Mouse (Mus musculus): ENCODE measurements around the gene Ica1l. TPM values are rescaled to one million over a fixed set of nuclear protein-coding genes. Genes with fewer than 3 reads are reported as not detected.

The Ica1l gene
- polyA plus RNA-seq, 1 experiment, result 0.03 TPM

GRCm38 (mm10) chr1:60008743-60009142, 34.2 kb downstream of the Ica1l start:
- H3K27ac ChIP-seq (ENCODE audit: insufficient read depth, low read depth, low read length), result no peak overlapping the region
- TF ChIP-seq POLR2A (IDR thresholded peaks at IDR 0.05; ENCODE audit: low read depth, low read length) (no peak), CTCF (IDR thresholded peaks at IDR 0.05; ENCODE audit: extremely low read depth, insufficient read length, insufficient replicate concordance, low read depth, low read length) (no peak)
- 58% methylated on average over 2 of the region's 2 CpGs for WGBS
- no peaks in the 10 kb centered on the region for H3K36me3 ChIP-seq (ENCODE audit: control insufficient read depth, insufficient read depth, low read length)
- H3K4me1 ChIP-seq (ENCODE audit: control insufficient read depth, insufficient read depth, insufficient read length, low read length), result no peaks in the 10 kb centered on the region
- no peaks in the 10 kb centered on the region; the same call in 1 of the 2 replicates for H3K27me3 ChIP-seq (ENCODE audit: control insufficient read depth, insufficient read depth, low read length)
- H3K4me3 ChIP-seq (ENCODE audit: low read depth, low read length), result no peak overlapping the region

DNA sequence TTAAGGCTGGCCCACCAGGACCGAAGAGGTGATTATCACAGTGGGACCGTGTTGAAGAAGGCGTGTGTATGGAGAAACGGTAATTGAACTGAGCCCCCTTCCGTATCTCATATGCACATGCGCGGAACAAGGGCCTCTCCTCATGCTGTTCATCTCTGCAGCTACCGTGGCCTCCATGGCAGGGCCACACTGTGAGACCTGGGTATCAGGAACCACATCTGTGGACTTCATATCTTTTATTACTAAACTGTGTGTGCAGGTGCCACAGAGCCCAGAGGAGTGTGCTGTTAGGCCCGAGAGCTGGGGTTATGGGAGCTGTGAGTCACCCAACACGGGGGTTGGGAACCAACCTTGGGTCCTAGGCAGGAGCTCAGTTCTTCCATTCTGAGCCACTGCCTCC, 35.6 kb downstream of the Ica1l start:
- no peaks in the 10 kb centered on the region for H3K27me3 ChIP-seq (ENCODE audit: control insufficient read depth, insufficient read depth, low read length)
- H3K27ac ChIP-seq (ENCODE audit: insufficient read depth, low read depth, low read length), result no peak overlapping the region
- H3K4me3 ChIP-seq (ENCODE audit: low read depth, low read length), result no peak overlapping the region
- TF ChIP-seq POLR2A (IDR thresholded peaks at IDR 0.05; ENCODE audit: low read depth, low read length), result no peak
- no peak for TF ChIP-seq CTCF (IDR thresholded peaks at IDR 0.05; ENCODE audit: extremely low read depth, insufficient read length, insufficient replicate concordance, low read depth, low read length)
- 86% methylated on average over 10 of the region's 10 CpGs for WGBS
- no peaks in the 10 kb centered on the region for H3K36me3 ChIP-seq (ENCODE audit: control insufficient read depth, insufficient read depth, low read length)
- H3K4me1 ChIP-seq (ENCODE audit: control insufficient read depth, insufficient read depth, insufficient read length, low read length), result no peaks in the 10 kb centered on the region

- H3K4me3 ChIP-seq (ENCODE audit: low read depth, low read length), result no peak overlapping the region
- WGBS, result 21% methylated on average over 2 of the region's 2 CpGs
These were observed 42.7 kb downstream of the Ica1l start for GRCm38 (mm10) chr1:60000319-60000718.

GRCm38 (mm10) chr1:59997352-59997751, 45.6 kb downstream of the Ica1l start:
- no peaks in the 10 kb centered on the region for H3K27me3 ChIP-seq (ENCODE audit: control insufficient read depth, insufficient read depth, low read length)
- no peaks in the 10 kb centered on the region for H3K36me3 ChIP-seq (ENCODE audit: control insufficient read depth, insufficient read depth, low read length)
- TF ChIP-seq POLR2A (IDR thresholded peaks at IDR 0.05; ENCODE audit: low read depth, low read length) (no peak), CTCF (IDR thresholded peaks at IDR 0.05; ENCODE audit: extremely low read depth, insufficient read length, insufficient replicate concordance, low read depth, low read length) (no peak)
- H3K4me3 ChIP-seq (ENCODE audit: low read depth, low read length), result no peak overlapping the region
- H3K4me1 ChIP-seq (ENCODE audit: control insufficient read depth, insufficient read depth, insufficient read length, low read length), result peaks cover 3% of the 10 kb centered on the region; the same call in 1 of the 2 replicates
- no peak overlapping the region for H3K27ac ChIP-seq (ENCODE audit: insufficient read depth, low read depth, low read length)
- 32% methylated on average over 5 of the region's 5 CpGs for WGBS

More at GRCm38 (mm10) chr1:60000319-60000718, 42.7 kb downstream of the Ica1l start:
- H3K27ac ChIP-seq (ENCODE audit: insufficient read depth, low read depth, low read length), result no peak overlapping the region
- no peaks in the 10 kb centered on the region for H3K27me3 ChIP-seq (ENCODE audit: control insufficient read depth, insufficient read depth, low read length)
- no peaks in the 10 kb centered on the region for H3K36me3 ChIP-seq (ENCODE audit: control insufficient read depth, insufficient read depth, low read length)
- peaks cover 3% of the 10 kb centered on the region; the same call in 1 of the 2 replicates for H3K4me1 ChIP-seq (ENCODE audit: control insufficient read depth, insufficient read depth, insufficient read length, low read length)
- TF ChIP-seq CTCF (IDR thresholded peaks at IDR 0.05; ENCODE audit: extremely low read depth, insufficient read length, insufficient replicate concordance, low read depth, low read length), result no peak

GRCm38 (mm10) chr1:59995646-59996045, 47.3 kb downstream of the Ica1l start:
- Histone ChIP-seq H3K27ac (ENCODE audit: insufficient read depth, low read depth, low read length) (no peak overlapping the region), H3K36me3 (ENCODE audit: control insufficient read depth, insufficient read depth, low read length) (peaks cover 4% of the 10 kb centered on the region), H3K27me3 (ENCODE audit: control insufficient read depth, insufficient read depth, low read length) (no peaks in the 10 kb centered on the region), H3K4me3 (ENCODE audit: low read depth, low read length) (no peak overlapping the region), H3K4me1 (ENCODE audit: control insufficient read depth, insufficient read depth, insufficient read length, low read length) (peaks cover 3% of the 10 kb centered on the region; the same call in 1 of the 2 replicates)
- 45% methylated on average over 3 of the region's 3 CpGs for WGBS
- no peak for TF ChIP-seq POLR2A (IDR thresholded peaks at IDR 0.05; ENCODE audit: low read depth, low read length)
- TF ChIP-seq CTCF (IDR thresholded peaks at IDR 0.05; ENCODE audit: extremely low read depth, insufficient read length, insufficient replicate concordance, low read depth, low read length), result no peak

DNA sequence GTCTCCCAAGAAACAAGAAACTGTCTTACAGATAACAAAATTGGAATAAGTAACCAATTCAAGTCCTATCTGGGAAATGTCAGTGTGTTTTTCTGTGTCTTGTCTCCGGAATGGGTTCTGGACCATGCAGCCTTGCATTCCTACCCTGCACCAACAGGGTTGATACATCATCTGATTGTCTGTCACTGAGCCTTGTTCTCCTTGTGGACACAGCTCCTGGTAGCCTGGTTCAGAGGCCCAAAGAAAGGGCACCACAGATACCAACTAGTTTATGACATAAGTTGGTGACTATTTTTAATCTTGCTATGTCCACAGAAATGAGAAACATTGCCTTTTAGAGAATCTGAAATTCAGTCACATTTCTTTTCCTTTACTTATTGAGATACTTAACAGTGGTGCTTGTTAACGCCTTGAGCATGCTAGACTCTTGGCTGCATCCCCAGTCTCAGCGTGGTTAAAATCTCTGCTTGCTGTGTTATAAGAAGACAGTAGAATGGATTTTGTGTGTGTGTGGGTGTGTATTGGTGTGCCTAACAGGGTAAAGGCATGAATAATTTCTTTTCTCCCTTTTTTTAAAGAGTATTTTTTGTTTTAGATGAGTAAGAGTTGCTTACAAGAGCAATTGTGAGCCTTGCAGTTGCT, 55.5 kb downstream of the Ica1l start:
- WGBS, result 80% methylated on average over 3 of the region's 3 CpGs
- Histone ChIP-seq H3K36me3 (ENCODE audit: control insufficient read depth, insufficient read depth, low read length) (peaks cover 37% of the 10 kb centered on the region), H3K27ac (ENCODE audit: insufficient read depth, low read depth, low read length) (no peak overlapping the region), H3K4me3 (ENCODE audit: low read depth, low read length) (no peak overlapping the region), H3K27me3 (ENCODE audit: control insufficient read depth, insufficient read depth, low read length) (no peaks in the 10 kb centered on the region), H3K4me1 (ENCODE audit: control insufficient read depth, insufficient read depth, insufficient read length, low read length) (no peaks in the 10 kb centered on the region)
- TF ChIP-seq POLR2A (IDR thresholded peaks at IDR 0.05; ENCODE audit: low read depth, low read length) (no peak), CTCF (IDR thresholded peaks at IDR 0.05; ENCODE audit: extremely low read depth, insufficient read length, insufficient replicate concordance, low read depth, low read length) (no peak)

GRCm38 (mm10) chr1:59986626-59987025, 56.4 kb downstream of the Ica1l start:
- Histone ChIP-seq H3K36me3 (ENCODE audit: control insufficient read depth, insufficient read depth, low read length) (peaks cover 43% of the 10 kb centered on the region), H3K27ac (ENCODE audit: insufficient read depth, low read depth, low read length) (no peak overlapping the region), H3K4me1 (ENCODE audit: control insufficient read depth, insufficient read depth, insufficient read length, low read length) (no peaks in the 10 kb centered on the region), H3K4me3 (ENCODE audit: low read depth, low read length) (no peak overlapping the region), H3K27me3 (ENCODE audit: control insufficient read depth, insufficient read depth, low read length) (no peaks in the 10 kb centered on the region)
- no peak for TF ChIP-seq POLR2A (IDR thresholded peaks at IDR 0.05; ENCODE audit: low read depth, low read length)
- TF ChIP-seq CTCF (IDR thresholded peaks at IDR 0.05; ENCODE audit: extremely low read depth, insufficient read length, insufficient replicate concordance, low read depth, low read length), result no peak
